Mouse (Mus musculus) G1E (cell line): ENCODE measurements around the gene Adamts2. TPM values are rescaled to one million over a fixed set of nuclear protein-coding genes. Genes with fewer than 3 reads are reported as not detected.

Experiments used
- ATAC-seq: 2 replicates; pipeline ENCODE4 v1.8.0; 2016; ENCODE audit warnings: mild to moderate bottlenecking; ENCODE audit not compliant: insufficient number of reproducible peaks, poor library complexity, low FRiP score, severe bottlenecking; ENCODE audit errors: extremely low read depth
- DNase-seq: peaks from one replicate; pipeline ENCODE4 v3.0.0; 2012; ENCODE audit warnings: low spot score
- H3K27me3 ChIP-seq: 2 replicates; pipeline ENCODE4 v1.6.1; 2012; ENCODE audit warnings: mild to moderate bottlenecking, low read length, inconsistent platforms; ENCODE audit not compliant: insufficient read depth
- H3K36me3 ChIP-seq: replicated peaks from 2 replicates; pipeline ENCODE3; 2012; ENCODE audit warnings: mild to moderate bottlenecking, inconsistent platforms
- H3K4me1 ChIP-seq: 2 replicates; pipeline ENCODE4 v1.6.1; 2012; ENCODE audit warnings: low read depth, low read length, inconsistent platforms, mixed read lengths; ENCODE audit not compliant: insufficient read depth
- H3K4me3 ChIP-seq: 2 replicates; pipeline ENCODE4 v1.5.1; 2012; ENCODE audit warnings: low read depth, mild to moderate bottlenecking, inconsistent platforms, low read length, moderate library complexity, mixed read lengths
- H3K9me3 ChIP-seq: replicated peaks from 2 replicates; pipeline ENCODE4 v1.6.1; 2012; ENCODE audit warnings: inconsistent platforms
- CTCF ChIP-seq: IDR thresholded peaks from 2 replicates; pipeline ENCODE4 v1.5.1; 2012; ENCODE audit warnings: low read depth, low read length, inconsistent platforms, mixed read lengths
- GATA1 ChIP-seq: IDR thresholded peaks from 2 replicates; pipeline ENCODE4 v1.6.1; 2012; ENCODE audit warnings: borderline replicate concordance, low read length, inconsistent platforms, mixed read lengths
- GATA2 ChIP-seq: IDR thresholded peaks from 2 replicates; pipeline ENCODE4 v1.6.1; 2012; ENCODE audit warnings: low read depth, low read length, inconsistent platforms, borderline replicate concordance
- POLR2AphosphoS5 ChIP-seq: IDR thresholded peaks from 2 replicates; pipeline ENCODE4 v1.6.1; 2012; ENCODE audit warnings: low read depth, low read length, inconsistent platforms; ENCODE audit not compliant: insufficient replicate concordance
- TAL1 ChIP-seq: conservative IDR thresholded peaks from 2 replicates; pipeline ENCODE4 v1.6.1; 2012; ENCODE audit warnings: low read depth, low read length, inconsistent platforms, mixed read lengths
- polyA plus RNA-seq: library from polyadenylated mRNA; stranded (reverse); fragments of >175 nt; gene quantifications from 2 replicates; pipeline ENCODE4 v1.2.3, GENCODE M21; 2012
- total RNA-seq, 2 experiments: library from RNA; stranded (forward) in 1 of 2; stranded (reverse) in 1 of 2; fragments of 200-1000 nt in 1 of 2; fragments of >200 nt in 1 of 2; fragmentation: Nextera tagmentation in 1 of 2; gene quantifications; 2 replicates each; pipeline ENCODE4 v1.2.3; 2014 to 2017

The Adamts2 gene
- total and polyA plus RNA-seq, 3 experiments = 0.05 TPM; not detected in 2

GRCm38 (mm10) chr11:50673525-50674250 is 71.8 kb downstream of the Adamts2 start:
- DNase-seq (no peak), ATAC-seq (no peak)
- H3K4me1 ChIP-seq = no peaks in the 10 kb centered on the region
- H3K4me3 ChIP-seq = no peak overlapping the region
- H3K36me3 ChIP-seq = no peaks in the 10 kb centered on the region
- H3K9me3 ChIP-seq = peaks cover 84% of the 10 kb centered on the region
- H3K27me3 ChIP-seq = no peaks in the 10 kb centered on the region
- TF ChIP-seq POLR2AphosphoS5 (no peak), TAL1 (no peak), GATA1 (no peak), GATA2 (no peak), CTCF (no peak)

DNA sequence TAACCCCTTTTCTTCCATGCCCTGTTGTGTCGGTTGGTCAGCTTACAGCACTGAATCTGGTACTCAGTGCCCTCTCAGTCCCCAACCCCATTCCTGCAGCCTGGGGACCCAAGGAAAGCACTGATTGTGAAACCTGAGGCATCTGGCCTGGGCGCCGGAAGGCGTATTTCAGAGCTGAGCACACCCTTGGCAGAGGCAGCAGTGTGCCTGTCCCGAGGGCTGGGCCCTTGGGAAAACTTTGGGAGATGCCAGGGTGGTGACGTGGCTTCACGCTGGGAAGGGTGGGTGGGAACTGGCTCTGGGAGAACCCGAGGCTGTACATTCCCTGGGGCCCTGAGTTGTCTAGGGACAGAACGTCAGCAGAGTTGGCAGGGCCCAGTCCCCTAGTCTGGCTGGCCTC is 72.5 kb downstream of the Adamts2 start:
- no peak for DNase-seq
- no peak overlapping the region for H3K4me3 ChIP-seq
- no peaks in the 10 kb centered on the region for H3K27me3 ChIP-seq
- H3K36me3 ChIP-seq = no peaks in the 10 kb centered on the region
- TF ChIP-seq GATA2 = no peak
- TF ChIP-seq TAL1 = no peak
- TF ChIP-seq POLR2AphosphoS5 = no peak
- no peak for TF ChIP-seq GATA1
- TF ChIP-seq CTCF = no peak
- H3K4me1 ChIP-seq = no peaks in the 10 kb centered on the region
- no peak for ATAC-seq
- peaks cover 83% of the 10 kb centered on the region for H3K9me3 ChIP-seq

DNA sequence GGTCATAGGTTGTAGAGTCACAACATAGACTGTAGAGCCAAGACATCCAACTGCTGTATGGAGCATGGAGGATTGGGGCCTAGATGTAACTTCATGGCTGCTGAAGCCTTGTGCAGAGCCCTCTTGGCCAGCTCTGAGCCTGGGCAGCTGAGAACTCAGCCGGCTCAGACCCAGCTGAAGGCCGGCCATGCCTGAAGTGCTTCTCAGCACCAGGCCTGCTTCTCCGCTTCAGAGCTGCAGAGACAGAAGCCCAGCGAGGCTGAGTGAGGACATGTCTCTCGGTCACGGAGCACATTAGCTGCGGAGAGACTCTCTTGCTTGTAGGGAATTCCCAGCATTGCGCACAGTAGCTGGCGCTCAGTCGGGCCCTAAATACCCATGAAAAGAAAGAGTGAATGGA is 76.8 kb downstream of the Adamts2 start:
- no peak for DNase-seq
- no peaks in the 10 kb centered on the region for H3K4me1 ChIP-seq
- H3K9me3 ChIP-seq = peaks cover 82% of the 10 kb centered on the region
- TF ChIP-seq CTCF (no peak), TAL1 (no peak), GATA2 (no peak), POLR2AphosphoS5 (no peak), GATA1 (no peak)
- no peak overlapping the region for H3K4me3 ChIP-seq
- no peaks in the 10 kb centered on the region for H3K27me3 ChIP-seq
- no peak for ATAC-seq
- H3K36me3 ChIP-seq = no peaks in the 10 kb centered on the region

DNA sequence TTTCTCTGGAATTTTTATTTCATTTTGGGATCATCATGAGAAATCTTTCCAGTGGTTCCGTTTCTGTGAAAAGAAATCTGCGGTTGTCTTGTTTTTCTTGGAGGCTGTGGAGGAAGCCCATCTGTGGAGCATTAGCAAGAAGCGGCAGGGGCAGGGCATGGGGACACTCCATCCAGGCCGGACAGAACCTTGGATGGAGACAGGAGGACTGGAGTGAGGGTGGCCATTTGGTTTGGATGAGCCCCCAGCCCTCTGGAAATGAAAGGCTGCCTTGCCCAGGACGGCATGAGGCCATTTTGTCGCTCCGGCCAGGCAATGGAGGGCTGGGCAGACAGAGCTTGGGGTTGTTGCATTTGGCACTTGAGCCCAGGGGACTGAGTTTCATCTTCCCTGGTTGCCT is 80.1 kb downstream of the Adamts2 start:
- no peaks in the 10 kb centered on the region for H3K27me3 ChIP-seq
- no peak for TF ChIP-seq GATA2
- no peak for TF ChIP-seq POLR2AphosphoS5
- no peak for TF ChIP-seq GATA1
- TF ChIP-seq TAL1 = no peak
- TF ChIP-seq CTCF = no peak
- H3K36me3 ChIP-seq = no peaks in the 10 kb centered on the region
- H3K4me1 ChIP-seq = no peaks in the 10 kb centered on the region
- ATAC-seq = no peak
- H3K9me3 ChIP-seq = peaks cover 81% of the 10 kb centered on the region
- no peak overlapping the region for H3K4me3 ChIP-seq
- DNase-seq = no peak

DNA sequence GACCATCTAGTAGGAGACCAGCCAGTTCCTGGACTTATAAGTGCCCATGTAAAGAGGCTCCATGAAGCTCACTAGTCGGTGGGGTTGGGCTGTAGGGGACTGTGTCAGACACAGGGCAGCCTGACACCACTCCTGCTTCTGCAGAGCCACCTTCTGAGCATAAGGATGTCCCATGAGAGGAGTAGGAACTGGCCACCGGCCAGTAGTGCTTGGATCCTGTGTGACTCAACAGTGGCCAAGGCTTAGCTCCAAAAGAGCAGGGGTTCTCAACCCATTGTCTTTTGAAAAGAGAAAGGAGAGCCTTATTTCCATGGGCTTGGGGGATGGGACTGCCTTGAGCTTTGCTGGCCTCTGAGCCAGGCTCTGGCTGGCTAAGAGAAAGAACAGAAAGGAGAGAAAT is 81.9 kb downstream of the Adamts2 start:
- DNase-seq (no peak), ATAC-seq (no peak)
- Histone ChIP-seq H3K4me1 (no peaks in the 10 kb centered on the region), H3K27me3 (no peaks in the 10 kb centered on the region), H3K4me3 (no peak overlapping the region), H3K9me3 (peaks cover 73% of the 10 kb centered on the region), H3K36me3 (no peaks in the 10 kb centered on the region)
- TF ChIP-seq TAL1 (no peak), CTCF (no peak), GATA1 (no peak), GATA2 (no peak), POLR2AphosphoS5 (no peak)

DNA sequence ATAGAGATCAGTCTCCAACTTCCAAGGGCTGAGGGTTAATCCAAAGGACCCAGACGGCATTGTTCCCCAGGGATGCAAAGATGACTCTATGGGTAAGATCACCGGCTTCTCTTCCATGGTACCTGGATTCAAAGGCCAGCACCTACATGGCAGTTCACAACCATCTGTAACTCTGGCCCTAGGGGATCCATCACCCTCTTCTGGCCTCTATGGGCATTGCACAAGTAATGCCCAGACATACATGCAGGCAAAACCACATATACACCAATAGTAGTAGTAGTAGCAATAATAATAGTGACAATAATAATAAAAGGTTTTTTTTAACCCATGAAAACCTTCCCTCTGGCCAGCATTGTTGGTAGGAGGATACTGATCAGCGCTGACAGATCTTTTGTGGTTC is 86.7 kb downstream of the Adamts2 start:
- no peaks in the 10 kb centered on the region for H3K27me3 ChIP-seq
- no peak for DNase-seq
- TF ChIP-seq GATA2 (no peak), POLR2AphosphoS5 (no peak), TAL1 (no peak), CTCF (no peak)

More for the DNA sequence above, 86.7 kb downstream of the Adamts2 start:
- Histone ChIP-seq H3K4me1 (no peaks in the 10 kb centered on the region), H3K4me3 (no peak overlapping the region), H3K36me3 (no peaks in the 10 kb centered on the region), H3K9me3 (peaks cover 55% of the 10 kb centered on the region)
- no peak for ATAC-seq
